Mouse (Mus musculus): ENCODE results near the gene Vps11. TPM values are rescaled to one million over a fixed set of nuclear protein-coding genes. Genes with fewer than 3 reads are reported as not detected.
"Not testable (repeated sequence)": the region's sequence is repeated elsewhere in the genome, so short reads cannot be mapped to it uniquely, and the experiment has no call there.

Gene Vps11
- polyA plus RNA-seq, 1 experiment from 2014 or later, result 35.2 TPM

GRCm38 (mm10) chr9:44342173-44342572 lies 19.3 kb downstream of the Vps11 start:
- Histone ChIP-seq H3K9ac (peak overlapping the region; percentile 20; the same call in 1 of the 2 replicates), H3K4me2 (replicated peaks) (no peak overlapping the region), H3K27ac (no peak overlapping the region), H3K9me3 (replicated peaks) (no peaks in the 10 kb centered on the region), H3K27me3 (no peaks in the 10 kb centered on the region), H3K36me3 (peaks cover 30% of the 10 kb centered on the region), H3K4me1 (peaks cover 21% of the 10 kb centered on the region), H3K4me3 (no peak overlapping the region)
- no peak for ATAC-seq (ENCODE audit: low FRiP score)
- 90% methylated on average over 3 of the region's 3 CpGs for WGBS

DNA sequence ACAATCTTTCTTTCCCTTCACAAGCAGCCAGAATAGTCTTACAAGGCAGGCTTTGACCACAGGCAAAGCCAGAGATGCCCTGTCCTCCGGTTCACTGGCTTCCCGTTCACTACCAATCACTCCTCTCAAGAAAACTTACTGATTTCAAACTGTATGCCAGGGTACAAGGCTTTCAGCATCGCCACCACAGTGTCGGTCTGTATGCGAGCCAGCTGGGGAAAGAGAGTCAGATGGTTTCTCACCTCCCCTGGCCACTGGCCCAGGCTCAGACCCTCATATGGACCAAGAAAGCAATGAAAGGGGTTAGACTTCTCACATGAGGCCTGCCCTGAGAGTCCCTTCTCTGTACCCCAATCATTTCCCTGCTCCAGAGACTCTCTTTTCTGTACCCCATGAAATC lies 20.0 kb downstream of the Vps11 start:
- H3K27me3 ChIP-seq, result no peaks in the 10 kb centered on the region
- ATAC-seq (ENCODE audit: low FRiP score), result no peak
- H3K4me3 ChIP-seq, result no peak overlapping the region
- H3K36me3 ChIP-seq, result peaks cover 31% of the 10 kb centered on the region
- peaks cover 28% of the 10 kb centered on the region for H3K4me1 ChIP-seq
- 91% methylated on average over 5 of the region's 5 CpGs for WGBS
- no peak overlapping the region for H3K27ac ChIP-seq
- no peaks in the 10 kb centered on the region for H3K9me3 ChIP-seq (replicated peaks)
- no peak overlapping the region for H3K9ac ChIP-seq
- H3K4me2 ChIP-seq (replicated peaks), result no peak overlapping the region

DNA sequence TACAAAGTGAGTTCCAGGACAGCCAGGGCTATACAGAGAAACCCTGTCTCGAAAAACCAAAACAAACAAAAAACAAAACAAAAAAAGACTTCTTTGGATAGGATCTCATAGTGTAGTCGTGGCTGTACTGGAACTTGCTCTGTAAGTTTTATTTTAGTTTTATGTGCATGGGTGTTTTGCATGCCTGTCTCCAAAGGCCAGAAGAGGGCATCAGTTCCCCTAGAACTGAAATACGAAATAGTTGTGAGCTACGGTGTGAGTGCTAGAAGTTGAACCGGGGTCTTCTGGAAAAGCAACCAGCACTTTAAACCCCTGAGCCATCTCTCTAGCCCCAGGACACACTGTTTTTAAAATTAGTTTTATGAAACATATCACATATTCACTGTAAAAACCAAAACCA lies 22.9 kb downstream of the Vps11 start:
- H3K27ac ChIP-seq, result no peak overlapping the region
- peaks cover 30% of the 10 kb centered on the region for H3K36me3 ChIP-seq
- H3K27me3 ChIP-seq, result no peaks in the 10 kb centered on the region
- H3K4me3 ChIP-seq, result no peak overlapping the region
- no peak overlapping the region for H3K4me2 ChIP-seq (replicated peaks)
- H3K9me3 ChIP-seq (replicated peaks), result no peaks in the 10 kb centered on the region
- no peak overlapping the region for H3K9ac ChIP-seq
- no peak for ATAC-seq (ENCODE audit: low FRiP score)
- WGBS, result 84% methylated on average over 5 of the region's 5 CpGs
- peaks cover 26% of the 10 kb centered on the region for H3K4me1 ChIP-seq

GRCm38 (mm10) chr9:44337436-44338169 lies 23.9 kb downstream of the Vps11 start:
- Histone ChIP-seq H3K4me2 (replicated peaks) (peak overlapping the region; percentile 80), H3K36me3 (peaks cover 40% of the 10 kb centered on the region), H3K4me3 (peak overlapping the region; percentile 71; the same call in 1 of the 2 replicates), H3K27me3 (no peaks in the 10 kb centered on the region), H3K9ac (no peak overlapping the region), H3K4me1 (peaks cover 18% of the 10 kb centered on the region), H3K9me3 (replicated peaks) (no peaks in the 10 kb centered on the region), H3K27ac (peak overlapping the region; percentile 40; the same call in 1 of the 2 replicates)
- WGBS, result 67% methylated on average over 9 of the region's 9 CpGs
- no peak for ATAC-seq (ENCODE audit: low FRiP score)

DNA sequence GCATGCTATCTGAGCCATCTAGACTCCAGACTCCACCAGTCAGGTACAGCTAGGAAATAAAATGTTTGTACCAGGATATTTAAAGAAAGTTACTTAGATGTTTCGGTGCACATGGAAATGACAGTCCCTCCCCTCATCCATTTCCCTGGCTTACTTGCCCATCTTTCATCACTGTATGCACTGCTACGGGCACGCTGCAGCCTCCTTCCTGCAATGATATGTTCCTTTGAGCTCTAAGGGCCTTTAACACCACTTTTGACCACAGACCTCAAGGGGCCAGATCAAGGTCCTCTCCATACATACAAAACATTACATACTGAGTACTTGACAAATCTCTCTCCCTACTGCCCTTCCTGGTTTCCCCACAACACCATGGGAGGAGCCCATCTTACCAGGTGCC lies 24.5 kb downstream of the Vps11 start:
- H3K27ac ChIP-seq, result peak overlapping the region; percentile 44; the same call in 1 of the 2 replicates
- 76% methylated on average over 3 of the region's 3 CpGs for WGBS
- no peaks in the 10 kb centered on the region for H3K9me3 ChIP-seq (replicated peaks)
- H3K4me1 ChIP-seq, result peaks cover 17% of the 10 kb centered on the region
- peak overlapping the region; percentile 80 for H3K4me2 ChIP-seq (replicated peaks)
- no peaks in the 10 kb centered on the region for H3K27me3 ChIP-seq
- H3K9ac ChIP-seq, result peak overlapping the region; percentile 56; the same call in 1 of the 2 replicates
- H3K36me3 ChIP-seq, result peaks cover 45% of the 10 kb centered on the region
- peak overlapping the region; percentile 71 for H3K4me3 ChIP-seq
- ATAC-seq (ENCODE audit: low FRiP score), result no peak

GRCm38 (mm10) chr9:44336513-44336912 lies 25.0 kb downstream of the Vps11 start:
- Histone ChIP-seq H3K4me2 (replicated peaks) (peak overlapping the region; percentile 80), H3K4me1 (peaks cover 17% of the 10 kb centered on the region), H3K9ac (peak overlapping the region; percentile 56; the same call in 1 of the 2 replicates), H3K36me3 (peaks cover 49% of the 10 kb centered on the region), H3K4me3 (peak overlapping the region; percentile 71)
- 30% methylated on average over 4 of the region's 4 CpGs for WGBS
- not testable (repeated sequence) for ATAC-seq (ENCODE audit: low FRiP score); H3K9me3 ChIP-seq (replicated peaks); H3K27me3 ChIP-seq; H3K27ac ChIP-seq

DNA sequence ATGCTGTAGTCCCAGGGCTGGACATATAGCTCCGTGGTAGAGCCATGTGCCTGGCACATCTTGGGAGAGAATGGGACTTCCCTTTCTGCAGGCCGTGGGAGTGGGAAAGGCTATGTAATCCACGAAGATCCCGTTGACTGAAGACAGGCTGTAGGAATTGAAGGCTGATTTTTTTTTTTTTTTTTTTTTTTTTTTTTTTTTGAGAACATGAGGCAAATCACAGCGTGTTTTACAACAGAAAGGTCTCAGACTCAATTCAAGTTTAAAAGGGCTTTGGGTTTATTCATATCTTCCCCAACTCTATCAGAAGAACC lies 25.4 kb downstream of the Vps11 start:
- Histone ChIP-seq H3K27ac (peak overlapping the region; percentile 95; the same call in 1 of the 2 replicates), H3K4me1 (peaks cover 17% of the 10 kb centered on the region), H3K4me3 (peak overlapping the region; percentile 71), H3K4me2 (replicated peaks) (peak overlapping the region; percentile 80), H3K9me3 (replicated peaks) (no peaks in the 10 kb centered on the region), H3K27me3 (no peaks in the 10 kb centered on the region), H3K36me3 (peaks cover 50% of the 10 kb centered on the region), H3K9ac (peak overlapping the region; percentile 97)
- ATAC-seq (ENCODE audit: low FRiP score), result no peak
- WGBS, result 3% methylated on average over 5 of the region's 5 CpGs

DNA sequence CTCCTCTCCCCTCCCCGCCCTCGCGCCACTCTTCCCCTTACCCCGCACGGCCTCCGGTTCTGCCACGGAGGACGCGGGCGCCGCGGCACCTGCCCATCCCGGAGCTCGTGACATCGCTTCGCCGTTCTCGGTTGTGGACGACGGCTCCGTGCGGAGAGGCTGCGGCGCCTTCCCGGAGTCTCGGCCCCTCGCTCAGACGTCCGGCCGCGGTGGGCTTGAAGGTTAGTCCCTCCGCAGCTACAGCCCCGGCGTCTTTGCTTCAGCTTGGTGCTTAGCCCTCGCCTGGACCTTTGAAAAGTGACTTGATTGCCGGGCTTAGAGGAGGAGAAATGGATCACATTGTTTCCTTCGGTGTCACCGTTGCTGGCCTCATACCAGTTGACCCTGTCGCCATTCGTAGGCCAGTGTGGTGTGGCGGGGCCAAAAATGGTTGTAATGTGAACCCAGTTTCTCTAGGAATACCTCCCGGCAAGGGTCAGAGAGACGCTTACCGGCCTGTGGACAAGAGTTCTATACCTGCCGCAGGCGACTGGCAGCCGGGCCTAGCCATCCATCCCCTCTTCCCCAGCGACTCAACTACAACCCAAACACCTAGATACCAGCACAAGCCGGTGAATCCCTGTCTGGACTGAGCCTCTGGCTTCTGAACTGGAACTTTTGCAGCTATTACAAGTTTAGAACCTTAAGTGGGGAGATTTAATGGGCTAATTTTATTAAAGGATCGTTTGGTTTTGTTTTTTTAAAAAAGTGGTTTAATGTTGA lies 26.0 kb downstream of the Vps11 start:
- Histone ChIP-seq H3K4me1 (peaks cover 17% of the 10 kb centered on the region), H3K9me3 (replicated peaks) (no peaks in the 10 kb centered on the region), H3K4me2 (replicated peaks) (peak overlapping the region; percentile 80), H3K9ac (peak overlapping the region; percentile 97), H3K27ac (peak overlapping the region; percentile 95), H3K27me3 (no peaks in the 10 kb centered on the region), H3K4me3 (peak overlapping the region; percentile 71), H3K36me3 (peaks cover 53% of the 10 kb centered on the region)
- no peak; the same call in 1 of the 2 replicates for ATAC-seq (ENCODE audit: low FRiP score)
- WGBS, result under 1% methylated on average over 50 of the region's 50 CpGs

DNA sequence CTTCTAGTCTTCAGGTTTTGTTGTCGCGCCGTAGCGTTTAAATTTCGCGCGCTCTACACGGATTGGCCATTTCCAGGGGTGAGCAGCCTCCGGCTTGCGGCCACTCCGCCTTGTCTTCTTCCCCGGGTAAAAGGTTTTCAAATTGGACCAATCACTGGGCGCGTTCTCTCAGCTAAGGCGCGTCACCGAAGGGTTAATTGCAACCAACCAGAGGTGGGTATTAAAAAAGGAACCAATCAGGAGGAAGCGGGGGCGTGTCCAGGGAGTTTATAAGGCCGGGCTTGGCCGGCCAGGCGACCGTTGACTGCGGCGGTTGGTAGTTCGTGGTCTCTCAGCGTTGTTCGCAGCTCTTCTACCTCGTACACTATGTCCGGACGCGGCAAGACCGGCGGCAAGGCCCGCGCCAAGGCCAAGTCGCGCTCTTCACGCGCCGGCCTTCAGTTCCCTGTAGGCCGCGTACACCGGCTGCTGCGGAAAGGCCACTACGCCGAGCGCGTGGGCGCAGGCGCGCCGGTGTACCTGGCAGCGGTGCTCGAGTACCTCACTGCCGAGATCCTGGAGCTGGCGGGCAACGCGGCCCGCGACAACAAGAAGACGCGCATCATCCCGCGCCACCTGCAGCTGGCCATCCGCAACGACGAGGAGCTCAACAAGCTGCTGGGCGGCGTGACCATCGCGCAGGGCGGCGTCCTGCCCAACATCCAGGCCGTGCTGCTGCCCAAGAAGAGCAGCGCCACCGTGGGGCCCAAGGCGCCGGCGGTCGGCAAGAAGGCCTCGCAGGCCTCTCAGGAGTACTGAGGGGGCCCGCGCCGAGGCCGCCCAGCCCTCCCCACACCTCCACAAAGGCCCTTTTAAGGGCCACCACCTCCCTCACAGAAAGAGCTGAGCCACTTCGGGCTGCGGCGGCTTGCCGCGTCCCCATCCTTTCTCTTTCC lies 26.8 kb downstream of the Vps11 start, which contains the start of gene H2afx:
Gene H2afx (plus strand): TSS at position 299 of the 935 bp plus-strand sequence.
- ATAC-seq (ENCODE audit: low FRiP score), result peak; percentile 97
- no peaks in the 10 kb centered on the region for H3K9me3 ChIP-seq (replicated peaks)
- H3K4me3 ChIP-seq, result peak within 1 kb of the TSS; percentile 71
- H3K4me1 ChIP-seq, result peaks cover 17% of the 10 kb centered on the region
- no peaks in the 10 kb centered on the region for H3K27me3 ChIP-seq
- WGBS, result under 1% methylated on average over 88 of the region's 91 CpGs
- peak within 1 kb of the TSS; percentile 97 for H3K9ac ChIP-seq
- H3K27ac ChIP-seq, result peak within 1 kb of the TSS; percentile 95
- peak within 1 kb of the TSS; percentile 80 for H3K4me2 ChIP-seq (replicated peaks)
- peaks cover 54% of the 10 kb centered on the region for H3K36me3 ChIP-seq

DNA sequence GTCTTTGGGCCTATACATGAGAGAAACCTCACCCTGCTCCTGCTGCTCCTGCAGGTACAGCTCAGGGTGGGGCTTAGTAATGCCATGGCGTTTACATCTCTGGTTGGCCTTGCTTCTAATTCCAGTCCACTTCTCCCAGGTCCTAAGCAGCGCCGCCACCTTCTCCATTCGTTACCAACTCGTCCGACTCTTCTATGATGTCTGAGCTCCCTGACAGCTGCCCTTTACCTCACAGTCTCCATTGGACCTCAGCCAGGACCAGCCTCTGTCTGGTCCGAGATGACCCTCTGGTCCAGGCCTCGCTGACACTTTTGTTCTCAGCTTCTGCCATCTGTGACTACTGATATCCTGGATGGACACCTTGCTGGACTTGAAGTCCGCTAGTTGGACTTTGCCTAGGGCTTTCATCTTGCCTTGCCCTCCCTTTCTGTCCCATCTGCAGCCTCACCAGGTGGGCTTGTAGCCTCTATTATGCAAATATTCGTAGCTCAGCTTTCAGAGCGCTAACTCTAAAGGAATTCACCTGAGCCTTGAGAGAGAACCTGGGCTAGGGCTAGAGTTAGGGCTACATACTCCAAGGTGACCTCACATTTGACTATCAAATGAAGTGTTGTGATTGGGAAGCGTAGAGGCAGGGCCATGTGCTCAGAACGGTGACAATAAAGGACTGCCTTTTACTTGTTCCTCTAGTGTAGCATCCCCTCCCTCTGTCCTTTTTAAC lies 28.4 kb downstream of the Vps11 start:
- 96% methylated on average over 13 of the region's 13 CpGs for WGBS
- Histone ChIP-seq H3K27me3 (no peaks in the 10 kb centered on the region), H3K4me2 (replicated peaks) (no peak overlapping the region), H3K27ac (no peak overlapping the region), H3K36me3 (peaks cover 48% of the 10 kb centered on the region), H3K9ac (no peak overlapping the region), H3K9me3 (replicated peaks) (no peaks in the 10 kb centered on the region), H3K4me1 (peaks cover 20% of the 10 kb centered on the region), H3K4me3 (no peak overlapping the region)
- ATAC-seq (ENCODE audit: low FRiP score), result no peak

GRCm38 (mm10) chr9:44330736-44331135 lies 30.7 kb downstream of the Vps11 start:
- Histone ChIP-seq H3K9me3 (replicated peaks) (no peaks in the 10 kb centered on the region), H3K9ac (no peak overlapping the region), H3K27me3 (no peaks in the 10 kb centered on the region), H3K27ac (no peak overlapping the region), H3K4me1 (peaks cover 13% of the 10 kb centered on the region), H3K4me3 (no peak overlapping the region), H3K36me3 (peaks cover 34% of the 10 kb centered on the region), H3K4me2 (replicated peaks) (no peak overlapping the region)
- ATAC-seq (ENCODE audit: low FRiP score), result no peak
- 94% methylated on average over 6 of the region's 6 CpGs for WGBS
